ENCODE assay signal across 8 mouse cellular contexts in genomic region chr12:86158689-86159483, GRCm38 (mm10).
DNase-seq lines count a peak whose midpoint lies in the region; ATAC-seq and TF ChIP-seq lines count a peak whose summit lies in the region.

No protein-coding gene starts in this region.

- H3K36me3 ChIP-seq in lung, embryonic 14.5 days (ENCODE audit: insufficient read depth) = no peaks in the 10 kb centered on the region
- H3K36me3 ChIP-seq in forebrain, embryonic 15.5 days = no peaks in the 10 kb centered on the region
- H3K36me3 ChIP-seq in heart, embryonic 15.5 days = peaks cover 7% of the 10 kb centered on the region; the same call in 1 of the 2 replicates
- no peaks in the 10 kb centered on the region; the same call in 1 of the 2 replicates for H3K36me3 ChIP-seq in liver, embryonic 12.5 days

- peaks cover 19% of the 10 kb centered on the region for H3K4me1 ChIP-seq in lung, embryonic 14.5 days (ENCODE audit: insufficient read depth)
- peaks cover 47% of the 10 kb centered on the region for H3K4me1 ChIP-seq in forebrain, embryonic 15.5 days
- peaks cover 28% of the 10 kb centered on the region for H3K4me1 ChIP-seq in heart, embryonic 15.5 days (replicated peaks)
- peaks cover 9% of the 10 kb centered on the region; the same call in 1 of the 2 replicates for H3K4me1 ChIP-seq in liver, embryonic 12.5 days

- no peaks in the 10 kb centered on the region for H3K27me3 ChIP-seq in lung, embryonic 14.5 days (ENCODE audit: insufficient read depth, low read length)
- no peaks in the 10 kb centered on the region for H3K27me3 ChIP-seq in forebrain, embryonic 15.5 days
- H3K27me3 ChIP-seq in heart, embryonic 15.5 days = no peaks in the 10 kb centered on the region
- H3K27me3 ChIP-seq in liver, embryonic 12.5 days (replicated peaks) = no peaks in the 10 kb centered on the region

- DNase-seq in lung, embryonic 14.5 days = no peak
- no peak for DNase-seq in lung, postnatal 36 days
- peak; percentile 57 to 79 for DNase-seq in left cerebral cortex, adult 9 months (ENCODE audit: low spot score in 2 of 2)
- DNase-seq in thymus, postnatal 14 days = no peak
- DNase-seq in liver = no peak

- TF ChIP-seq CTCF in lung, embryonic 14.5 days (IDR thresholded peaks at IDR 0.05; ENCODE audit: low read depth) = no peak

- no peak for ATAC-seq in lung, embryonic 14.5 days (ENCODE audit: insufficient read depth)
- peak; percentile 52 for ATAC-seq in forebrain, embryonic 15.5 days (replicated peaks)
- peak; percentile 58 for ATAC-seq in heart, embryonic 15.5 days (replicated peaks; ENCODE audit: insufficient number of reproducible peaks, insufficient read depth, low FRiP score, low read depth)
- ATAC-seq in liver, embryonic 12.5 days = no peak

- no peak overlapping the region for H3K4me2 ChIP-seq in lung, embryonic 14.5 days
- H3K4me2 ChIP-seq in forebrain, embryonic 15.5 days (replicated peaks) = no peak overlapping the region
- H3K4me2 ChIP-seq in heart, embryonic 15.5 days = no peak overlapping the region
- H3K4me2 ChIP-seq in liver, embryonic 12.5 days = no peak overlapping the region

- no peak overlapping the region for H3K9ac ChIP-seq in lung, embryonic 14.5 days
- H3K9ac ChIP-seq in forebrain, embryonic 15.5 days (replicated peaks) = no peak overlapping the region
- H3K9ac ChIP-seq in heart, embryonic 15.5 days = peak overlapping the region; percentile 28; the same call in 1 of the 2 replicates
- H3K9ac ChIP-seq in liver, embryonic 12.5 days = no peak overlapping the region

- H3K9me3 ChIP-seq in lung, embryonic 14.5 days (ENCODE audit: low read depth, low read length) = no peaks in the 10 kb centered on the region
- H3K9me3 ChIP-seq in forebrain, embryonic 15.5 days = no peaks in the 10 kb centered on the region
- no peaks in the 10 kb centered on the region for H3K9me3 ChIP-seq in heart, embryonic 15.5 days (replicated peaks)
- H3K9me3 ChIP-seq in liver, embryonic 12.5 days (replicated peaks) = no peaks in the 10 kb centered on the region

- no peak overlapping the region for H3K4me3 ChIP-seq in lung, embryonic 14.5 days (ENCODE audit: low read depth, low read length)
- no peak overlapping the region for H3K4me3 ChIP-seq in forebrain, embryonic 15.5 days
- H3K4me3 ChIP-seq in heart, embryonic 15.5 days = no peak overlapping the region
- no peak overlapping the region for H3K4me3 ChIP-seq in liver, embryonic 12.5 days

- peak overlapping the region; percentile 10; the same call in 1 of the 2 replicates for H3K27ac ChIP-seq in lung, embryonic 14.5 days (ENCODE audit: low read depth)
- H3K27ac ChIP-seq in forebrain, embryonic 15.5 days (replicated peaks) = peak overlapping the region; percentile 45
- peak overlapping the region; percentile 73 for H3K27ac ChIP-seq in heart, embryonic 15.5 days
- no peak overlapping the region for H3K27ac ChIP-seq in liver, embryonic 12.5 days

- 79% methylated on average over 20 of the region's 20 CpGs for WGBS in lung, embryonic 14.5 days
- 74% methylated on average over 20 of the region's 20 CpGs for WGBS in forebrain, embryonic 15.5 days
- WGBS in heart, embryonic 15.5 days = 59% methylated on average over 20 of the region's 20 CpGs
- WGBS in liver, embryonic 12.5 days (ENCODE audit: insufficient replicate concordance) = 80% methylated on average over 20 of the region's 20 CpGs

Comparison
In these comparisons a context has a peak if more than half of its experiments do, and no peak if none do; other contexts are left out.
1. ATAC-seq: peak in forebrain, embryonic 15.5 days (single experiment) and heart, embryonic 15.5 days (single experiment); none in lung, embryonic 14.5 days (single experiment) and liver, embryonic 12.5 days (single experiment).
2. DNase-seq: peak in left cerebral cortex, adult 9 months (2 of 2); none in lung, embryonic 14.5 days (single experiment), lung, postnatal 36 days (single experiment), thymus, postnatal 14 days (single experiment) and liver (single experiment).